In the genomic region with DNA sequence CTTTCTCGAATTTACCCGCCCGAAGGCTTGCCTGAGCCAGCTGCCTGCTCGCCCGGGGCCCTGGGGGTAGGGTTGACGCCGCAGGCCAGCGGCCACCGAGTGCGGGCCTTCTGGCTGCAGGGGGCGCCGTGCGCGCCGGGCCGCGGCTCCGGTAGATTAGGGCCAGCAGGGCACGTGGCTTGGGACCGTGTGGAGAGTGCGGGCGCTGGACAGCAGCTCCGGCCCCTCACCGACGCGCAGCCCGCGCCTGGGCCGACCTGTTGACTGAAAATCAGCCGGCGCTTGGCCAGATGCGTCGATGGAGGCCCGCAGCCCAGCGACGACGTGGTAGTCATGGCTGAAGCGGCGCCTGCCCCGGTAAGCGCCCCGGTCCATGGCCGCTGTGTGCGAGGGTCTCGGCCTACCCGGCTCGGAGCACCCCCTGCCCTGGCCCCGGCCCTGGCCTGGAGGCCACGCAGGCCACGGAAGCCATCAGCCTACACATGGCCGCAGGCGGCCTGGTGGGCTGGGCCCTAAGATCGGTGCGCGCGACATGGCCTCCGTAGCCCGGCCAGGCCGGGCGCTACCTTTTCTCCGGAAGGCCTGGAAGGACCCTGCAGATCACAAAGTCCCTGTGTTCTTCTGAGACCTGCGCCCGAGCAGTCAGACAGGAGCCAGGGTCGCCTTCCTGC, we compare ENCODE assay signal across 8 mouse cellular contexts. TPM values are rescaled to one million over a fixed set of nuclear protein-coding genes. Genes with fewer than 3 reads are reported as not detected.
DNase-seq lines count a peak whose midpoint lies in the region; ATAC-seq lines count a peak whose summit lies in the region.

No protein-coding gene starts in this region.

- DNase-seq in CD4-positive, CD25-positive, alpha-beta regulatory T cell, adult 2 months (ENCODE audit: low read depth, low spot score): peak; percentile 78
- DNase-seq in fibroblast of lung, adult 2 months (ENCODE audit: low read depth): peak; percentile 25
- DNase-seq in kidney, postnatal 10 days: peak; percentile 82
- peak; percentile 68 to 72 for DNase-seq in lung, adult 18-20 months
- peak; percentile 83 for DNase-seq in testis, postnatal 10 days (ENCODE audit: low spot score)

- peak overlapping the region; percentile 88 for H3K4me2 ChIP-seq in heart, embryonic 15.5 days
- H3K4me2 ChIP-seq in neural tube, embryonic 13.5 days: peak overlapping the region; percentile 78

- H3K36me3 ChIP-seq in heart, embryonic 15.5 days: no peaks in the 10 kb centered on the region
- 0 out of 2 replicates have a peak, but pooled peaks cover 12% of the 10 kb centered on the region for H3K36me3 ChIP-seq in neural tube, embryonic 13.5 days

- H3K4me1 ChIP-seq in brown adipose tissue, adult 24 weeks (ENCODE audit: control insufficient read depth, insufficient read depth, insufficient read length, low read length): peaks cover 2% of the 10 kb centered on the region; the same call in 1 of the 2 replicates
- H3K4me1 ChIP-seq in heart, embryonic 15.5 days (replicated peaks): peaks cover 13% of the 10 kb centered on the region
- H3K4me1 ChIP-seq in neural tube, embryonic 13.5 days (replicated peaks): peaks cover 9% of the 10 kb centered on the region

- 8% methylated on average over 64 of the region's 64 CpGs for WGBS in heart, embryonic 15.5 days
- WGBS in neural tube, embryonic 13.5 days: 11% methylated on average over 64 of the region's 64 CpGs

- H3K27me3 ChIP-seq in heart, embryonic 15.5 days: peaks cover 13% of the 10 kb centered on the region; the same call in 1 of the 2 replicates
- H3K27me3 ChIP-seq in neural tube, embryonic 13.5 days: no peaks in the 10 kb centered on the region

- no peak overlapping the region for H3K27ac ChIP-seq in brown adipose tissue, adult 24 weeks (replicated peaks; ENCODE audit: low read depth, low read length)
- no peak overlapping the region for H3K27ac ChIP-seq in heart, embryonic 15.5 days
- peak overlapping the region; percentile 59; the same call in 1 of the 2 replicates for H3K27ac ChIP-seq in neural tube, embryonic 13.5 days (replicated peaks)

- peak; percentile 86 for ATAC-seq in heart, embryonic 15.5 days (replicated peaks; ENCODE audit: insufficient number of reproducible peaks, insufficient read depth, low FRiP score, low read depth)
- ATAC-seq in neural tube, embryonic 13.5 days (ENCODE audit: low read depth): peak; percentile 89

- peak overlapping the region; percentile 52 for H3K4me3 ChIP-seq in brown adipose tissue, adult 24 weeks (ENCODE audit: insufficient read depth, low read depth, low read length)
- H3K4me3 ChIP-seq in heart, embryonic 15.5 days: peak overlapping the region; percentile 50
- H3K4me3 ChIP-seq in neural tube, embryonic 13.5 days: peak overlapping the region; percentile 46

- H3K9me3 ChIP-seq in heart, embryonic 15.5 days (replicated peaks): no peaks in the 10 kb centered on the region
- H3K9me3 ChIP-seq in neural tube, embryonic 13.5 days: no peaks in the 10 kb centered on the region

- peak overlapping the region; percentile 59 for H3K9ac ChIP-seq in heart, embryonic 15.5 days
- H3K9ac ChIP-seq in neural tube, embryonic 13.5 days: peak overlapping the region; percentile 72

RNA-seq across cellular contexts. Expression of gene Zfp956, which starts 10.0 kb away (rescaled TPM):
- polyA plus RNA-seq in brown adipose tissue, adult 24 weeks (2012; ENCODE audit: insufficient read depth, insufficient read length, missing spikeins): 1.9 TPM in 1 of 2 replicates, not detected in the other
- polyA plus RNA-seq in heart, embryonic 15.5 days (2015; fragmentation: Nextera tagmentation; extraction: Ambion mirVana): 2.9 and 4.4 TPM in 2 replicates
- 14.7 and 15.4 TPM in 2 replicates for polyA plus RNA-seq in neural tube, embryonic 13.5 days (2015; fragmentation: Nextera tagmentation; extraction: Ambion mirVana)

RNA-seq across cellular contexts. Expression of gene Zfp212, which starts 22.9 kb away (rescaled TPM):
- polyA plus RNA-seq in brown adipose tissue, adult 24 weeks (2012; ENCODE audit: insufficient read depth, insufficient read length, missing spikeins): 2.1 and 4.5 TPM in 2 replicates
- 9.8 and 10.1 TPM in 2 replicates for polyA plus RNA-seq in heart, embryonic 15.5 days (2015; fragmentation: Nextera tagmentation; extraction: Ambion mirVana)
- 15.8 and 17.0 TPM in 2 replicates for polyA plus RNA-seq in neural tube, embryonic 13.5 days (2015; fragmentation: Nextera tagmentation; extraction: Ambion mirVana)

Comparison
In these comparisons a context has a peak if more than half of its experiments do, and no peak if none do; other contexts are left out.
1. DNase-seq: peak in every context shown above with its lines; median percentile 83 in testis, postnatal 10 days; 82 in kidney, postnatal 10 days; 78 in CD4-positive, CD25-positive, alpha-beta regulatory T cell, adult 2 months; 70 in lung, adult 18-20 months; 25 in fibroblast of lung, adult 2 months.